Comparison of ENCODE assay signal across 8 mouse cellular contexts in genomic region chr16:11423611-11424297, GRCm38 (mm10).
DNase-seq lines count a peak whose midpoint lies in the region; TF ChIP-seq lines count a peak whose summit lies in the region.
"Not testable (repeated sequence)": the region's sequence is repeated elsewhere in the genome, so short reads cannot be mapped to it uniquely, and the experiment has no call there.

No protein-coding gene starts in this region.

- intact Hi-C loops in heart, postnatal 36 days (cut with DNase I) = loop anchor here (1.0 to 10.0 kb wide), 3 partner anchors 180 to 781 kb away; no protein-coding TSS in a partner anchor

- TF ChIP-seq CTCF in embryonic fibroblast, embryonic 13.5 days (IDR thresholded peaks at IDR 0.05; ENCODE audit: borderline replicate concordance, insufficient read depth, low read length) = peak; percentile 45; the same call in 1 of the 2 replicates

- peak; percentile 41 for DNase-seq in NIH3T3 (ENCODE audit: low read depth)
- DNase-seq in cerebellum, adult 11 months = peak; percentile 39
- peak; percentile 16 to 33 for DNase-seq in heart, postnatal 36 days
- DNase-seq in layer of hippocampus, adult 9-11 months = peak; percentile 37
- peak; percentile 49 for DNase-seq in lung, postnatal 14 days
- peak; percentile 49 for DNase-seq in retina, postnatal 1 day
- DNase-seq in thymus, postnatal 25 days = peak; percentile 50

- not testable (repeated sequence) for H3K4me1 ChIP-seq in embryonic fibroblast, embryonic 13.5 days (ENCODE audit: control insufficient read depth, insufficient read depth, low read length)

- H3K27ac ChIP-seq in embryonic fibroblast, embryonic 13.5 days (ENCODE audit: insufficient read depth, low read length) = not testable (repeated sequence)

- not testable (repeated sequence) for H3K4me3 ChIP-seq in embryonic fibroblast, embryonic 13.5 days (ENCODE audit: insufficient read depth, low read length)

- TF ChIP-seq POLR2A in embryonic fibroblast, embryonic 13.5 days (IDR thresholded peaks at IDR 0.05; ENCODE audit: low read depth, low read length) = not testable (repeated sequence)
